Mouse (Mus musculus): ENCODE measurements around the gene Cep41. TPM values are rescaled to one million over a fixed set of nuclear protein-coding genes. Genes with fewer than 3 reads are reported as not detected.

Cep41 gene
- polyA plus RNA-seq, 1 experiment from 2014 or later = 12.5 TPM

DNA sequence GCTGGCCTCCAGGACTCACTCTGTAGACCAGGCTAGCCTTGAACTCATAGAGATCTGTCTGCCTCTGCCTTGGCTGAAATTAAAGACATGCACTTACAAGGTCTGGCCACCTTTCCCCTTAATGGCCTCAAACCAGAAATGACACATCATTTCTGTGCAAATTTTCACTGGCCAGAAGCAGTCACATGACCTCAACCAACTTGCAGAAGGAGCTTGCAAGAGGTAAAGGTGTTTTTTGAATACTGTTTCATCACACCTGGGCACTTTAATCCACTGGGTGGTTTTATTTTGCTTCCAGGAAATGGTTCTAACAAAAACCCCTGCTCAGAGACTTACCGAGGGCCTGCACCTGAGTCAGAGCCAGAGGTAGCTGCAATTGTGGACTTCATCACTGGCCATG is 63.6 kb downstream of the Cep41 start:
- H3K4me1 ChIP-seq = peaks cover 20% of the 10 kb centered on the region
- no peak overlapping the region for H3K27ac ChIP-seq
- 77% methylated on average over 1 of the region's 1 CpGs for WGBS

DNA sequence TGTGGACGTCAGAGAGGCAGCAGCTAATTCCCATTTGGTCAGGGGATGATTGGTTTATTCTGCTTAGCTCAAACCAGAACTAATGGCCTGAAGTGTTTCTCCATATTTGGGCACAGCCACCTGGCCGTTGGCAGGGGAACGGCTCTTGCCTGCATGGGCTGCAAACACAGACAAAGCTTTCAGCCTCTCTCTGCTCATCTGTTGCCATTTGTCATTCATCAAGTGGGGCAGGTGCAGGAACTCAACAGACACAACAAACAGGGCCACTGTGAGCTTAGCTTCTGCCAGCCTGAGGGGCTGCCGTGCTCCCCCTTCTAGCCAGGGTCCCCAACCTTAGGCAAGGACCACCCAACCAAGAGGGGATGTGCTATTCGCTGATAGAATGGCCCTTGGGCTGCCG is 65.4 kb downstream of the Cep41 start:
- 55% methylated on average over 6 of the region's 6 CpGs for WGBS
- Histone ChIP-seq H3K4me1 (peaks cover 32% of the 10 kb centered on the region), H3K27me3 (ENCODE audit: insufficient read depth, poor library complexity, severe bottlenecking) (no peaks in the 10 kb centered on the region), H3K9me3 (no peaks in the 10 kb centered on the region), H3K4me3 (no peak overlapping the region), H3K36me3 (no peaks in the 10 kb centered on the region), H3K27ac (peak overlapping the region; percentile 72)
- no peak for DNase-seq (ENCODE audit: low spot score)

More for the DNA sequence above, 63.6 kb downstream of the Cep41 start:
- no peaks in the 10 kb centered on the region for H3K27me3 ChIP-seq (ENCODE audit: insufficient read depth, poor library complexity, severe bottlenecking)
- no peak for DNase-seq (ENCODE audit: low spot score)
- no peak overlapping the region for H3K4me3 ChIP-seq
- H3K36me3 ChIP-seq = no peaks in the 10 kb centered on the region
- H3K9me3 ChIP-seq = no peaks in the 10 kb centered on the region

DNA sequence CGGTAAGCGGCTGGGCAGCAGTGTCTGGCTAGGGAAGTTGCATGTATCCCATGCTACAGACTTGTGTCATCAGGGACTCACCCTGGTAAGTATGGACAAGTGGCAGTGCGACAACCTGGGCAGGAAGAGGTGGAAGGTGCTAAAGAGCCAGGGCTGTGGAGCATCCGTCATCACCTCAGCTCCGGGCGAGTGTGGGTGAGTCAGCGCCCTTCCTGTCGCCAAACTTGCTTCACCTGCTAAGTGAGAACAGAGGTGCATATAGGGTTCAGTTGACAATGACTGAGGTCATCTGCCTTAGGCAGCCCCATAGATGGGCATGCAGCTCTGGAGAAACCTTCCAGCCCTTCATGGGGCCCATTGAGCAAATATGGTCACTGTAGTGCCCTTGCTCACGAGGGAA is 68.8 kb downstream of the Cep41 start:
- Histone ChIP-seq H3K27me3 (ENCODE audit: insufficient read depth, poor library complexity, severe bottlenecking) (no peaks in the 10 kb centered on the region), H3K4me1 (peaks cover 60% of the 10 kb centered on the region), H3K4me3 (no peak overlapping the region), H3K9me3 (no peaks in the 10 kb centered on the region), H3K36me3 (no peaks in the 10 kb centered on the region), H3K27ac (peak overlapping the region; percentile 89)
- WGBS = 49% methylated on average over 9 of the region's 9 CpGs
- DNase-seq (ENCODE audit: low spot score) = peak; percentile 91

DNA sequence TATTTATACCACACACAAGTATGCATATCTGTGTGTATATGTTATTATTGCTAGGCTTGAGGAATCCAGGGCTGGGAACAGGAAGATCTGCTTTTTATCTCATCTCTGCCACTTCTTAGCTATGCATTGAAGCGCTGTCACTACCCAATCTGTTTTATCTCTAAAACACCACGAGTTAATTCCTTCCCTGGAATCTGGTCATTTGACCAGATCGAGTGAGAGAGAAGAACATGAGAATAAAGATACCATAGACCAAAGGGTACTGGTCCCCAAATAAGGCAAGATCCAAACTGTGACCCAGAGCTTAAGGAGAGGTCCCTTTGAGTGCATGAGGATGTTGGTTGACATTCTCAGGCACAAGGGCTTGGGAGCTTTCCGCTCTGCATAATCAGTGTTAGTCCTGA is 71.6 kb downstream of the Cep41 start:
- Histone ChIP-seq H3K27me3 (ENCODE audit: insufficient read depth, poor library complexity, severe bottlenecking) (no peaks in the 10 kb centered on the region), H3K4me3 (peak overlapping the region; percentile 3; the same call in 1 of the 2 replicates), H3K4me1 (peaks cover 77% of the 10 kb centered on the region), H3K36me3 (no peaks in the 10 kb centered on the region), H3K27ac (peak overlapping the region; percentile 89), H3K9me3 (no peaks in the 10 kb centered on the region)
- peak; percentile 85 for DNase-seq (ENCODE audit: low spot score)
- WGBS = 13% methylated on average over 4 of the region's 4 CpGs

DNA sequence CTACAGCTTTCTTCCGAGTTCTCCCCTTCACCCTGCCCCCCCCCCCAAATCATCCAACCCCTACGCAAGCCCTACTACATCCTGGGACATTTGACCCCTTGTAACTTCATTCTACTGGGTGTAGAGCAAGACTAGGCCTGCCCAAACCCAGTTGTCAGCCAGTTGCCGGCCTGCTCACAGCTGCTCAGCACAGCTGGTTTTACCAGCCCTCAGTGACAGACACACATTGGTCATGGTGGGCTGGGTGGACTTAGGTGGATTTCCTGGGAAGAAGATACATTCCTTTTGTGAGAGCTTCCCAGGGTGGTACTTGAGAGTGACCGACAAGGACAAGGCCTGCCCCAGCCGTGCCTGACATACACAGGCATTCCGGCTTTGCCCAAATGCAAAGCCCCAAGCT is 72.6 kb downstream of the Cep41 start:
- no peaks in the 10 kb centered on the region for H3K36me3 ChIP-seq

DNA sequence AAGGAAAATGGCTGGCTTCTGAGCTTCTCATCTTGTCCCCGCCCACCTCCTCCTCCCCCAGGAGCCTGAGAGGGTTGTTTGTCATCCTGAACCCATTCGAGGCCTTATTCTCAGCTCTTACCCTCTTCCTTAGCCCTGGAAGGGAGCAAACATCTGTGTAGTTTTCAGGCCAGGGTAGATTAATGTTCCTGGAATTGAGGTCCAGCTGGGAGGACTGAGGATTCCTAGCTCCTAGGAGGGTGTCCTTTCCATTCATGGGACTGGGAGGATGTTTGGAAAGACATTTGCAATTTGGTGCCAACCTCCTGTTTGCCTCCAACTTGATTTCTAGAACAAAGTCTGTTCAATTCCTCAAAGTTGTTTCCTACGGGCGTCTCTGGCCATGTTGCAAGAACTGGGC is 73.0 kb downstream of the Cep41 start:
- DNase-seq (ENCODE audit: low spot score) = no peak
- Histone ChIP-seq H3K9me3 (no peaks in the 10 kb centered on the region), H3K27me3 (ENCODE audit: insufficient read depth, poor library complexity, severe bottlenecking) (no peaks in the 10 kb centered on the region), H3K4me3 (no peak overlapping the region), H3K4me1 (peaks cover 91% of the 10 kb centered on the region), H3K27ac (peak overlapping the region; percentile 89), H3K36me3 (no peaks in the 10 kb centered on the region)
- 77% methylated on average over 4 of the region's 4 CpGs for WGBS

More for the DNA sequence above, 72.6 kb downstream of the Cep41 start:
- Histone ChIP-seq H3K4me3 (no peak overlapping the region), H3K9me3 (no peaks in the 10 kb centered on the region), H3K27ac (peak overlapping the region; percentile 89), H3K27me3 (ENCODE audit: insufficient read depth, poor library complexity, severe bottlenecking) (no peaks in the 10 kb centered on the region), H3K4me1 (peaks cover 87% of the 10 kb centered on the region)
- no peak for DNase-seq (ENCODE audit: low spot score)
- 70% methylated on average over 6 of the region's 6 CpGs for WGBS

DNA sequence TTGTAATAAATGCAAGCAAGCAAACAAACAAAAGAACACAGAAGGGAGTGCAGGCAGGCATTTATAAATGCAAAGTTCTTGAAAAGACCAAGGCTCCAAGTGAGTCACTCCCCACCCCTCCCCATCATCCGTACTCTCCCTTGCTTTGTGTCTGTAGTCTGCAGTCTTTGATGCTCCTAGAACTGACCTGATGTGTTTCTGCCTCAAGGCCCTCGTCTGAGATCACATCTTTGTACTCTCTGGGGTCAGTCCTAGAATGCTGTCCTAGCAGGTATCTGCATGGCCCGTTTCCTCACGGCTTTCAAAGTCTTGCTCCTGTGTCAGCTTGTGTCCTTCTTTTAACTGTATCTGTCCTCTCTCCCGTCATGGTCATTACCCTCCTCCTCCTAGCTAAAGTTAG is 73.9 kb downstream of the Cep41 start:
- no peaks in the 10 kb centered on the region for H3K27me3 ChIP-seq (ENCODE audit: insufficient read depth, poor library complexity, severe bottlenecking)
- no peak for DNase-seq (ENCODE audit: low spot score)
- H3K4me3 ChIP-seq = no peak overlapping the region
- peak overlapping the region; percentile 89 for H3K27ac ChIP-seq
- H3K4me1 ChIP-seq = peaks cover 85% of the 10 kb centered on the region
- 78% methylated on average over 5 of the region's 5 CpGs for WGBS
- no peaks in the 10 kb centered on the region for H3K9me3 ChIP-seq
- H3K36me3 ChIP-seq = no peaks in the 10 kb centered on the region

DNA sequence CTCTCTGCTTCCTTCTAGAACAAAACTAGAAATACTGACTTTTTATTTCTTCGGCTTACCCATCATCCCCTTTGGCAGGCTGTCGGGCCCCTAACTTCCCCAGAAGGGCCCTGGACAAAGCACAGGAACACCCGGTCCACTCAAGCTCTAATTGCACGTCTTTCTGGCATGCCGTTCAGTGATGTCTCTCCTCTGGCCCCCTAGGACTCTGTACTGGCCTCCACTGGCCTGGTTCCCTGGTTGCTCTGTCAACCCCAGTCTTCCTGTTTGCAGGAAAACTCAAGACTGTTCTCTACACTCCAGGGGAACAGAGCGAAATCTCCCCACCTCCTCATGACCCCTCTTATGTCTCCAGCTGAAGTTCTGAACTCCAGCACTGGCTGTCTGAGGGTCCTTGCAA is 74.8 kb downstream of the Cep41 start:
- Histone ChIP-seq H3K9me3 (no peaks in the 10 kb centered on the region), H3K36me3 (no peaks in the 10 kb centered on the region), H3K27ac (peak overlapping the region; percentile 89), H3K4me3 (no peak overlapping the region), H3K27me3 (ENCODE audit: insufficient read depth, poor library complexity, severe bottlenecking) (no peaks in the 10 kb centered on the region), H3K4me1 (peaks cover 79% of the 10 kb centered on the region)
- 39% methylated on average over 6 of the region's 6 CpGs for WGBS
- DNase-seq (ENCODE audit: low spot score) = no peak

DNA sequence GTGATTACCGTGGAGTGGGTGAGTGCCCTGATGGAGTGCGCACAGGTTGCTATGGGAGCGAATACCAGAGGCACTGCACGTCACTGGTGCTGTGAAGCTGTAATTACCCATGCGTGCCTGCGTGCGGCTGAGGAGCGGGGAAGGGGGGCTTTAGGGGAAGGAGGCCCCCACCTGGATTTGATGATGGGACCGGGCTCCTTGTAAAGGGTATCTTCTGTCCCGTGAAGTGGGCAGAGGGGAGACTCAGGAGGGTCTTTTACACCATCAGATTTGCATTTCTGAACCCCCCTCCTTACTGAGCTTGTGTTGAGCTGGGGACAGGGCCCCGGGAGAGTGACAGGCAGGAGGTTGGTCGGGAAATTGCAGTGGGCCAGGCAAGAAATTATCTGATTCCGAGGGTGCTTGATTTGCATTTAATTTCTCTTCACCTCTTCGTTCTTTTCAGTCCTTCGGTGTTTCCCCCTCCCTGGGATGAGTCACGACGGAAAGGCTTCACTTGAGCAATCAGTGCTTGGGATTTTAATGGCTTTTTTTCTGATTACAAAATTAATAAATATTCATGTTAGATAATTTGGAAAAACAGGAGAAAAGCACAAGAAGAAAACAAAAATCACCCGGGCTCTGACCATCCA is 75.5 kb downstream of the Cep41 start:
- Histone ChIP-seq H3K36me3 (no peaks in the 10 kb centered on the region), H3K27me3 (ENCODE audit: insufficient read depth, poor library complexity, severe bottlenecking) (no peaks in the 10 kb centered on the region), H3K4me3 (peak overlapping the region; percentile 40), H3K9me3 (no peaks in the 10 kb centered on the region), H3K27ac (peak overlapping the region; percentile 89), H3K4me1 (peaks cover 73% of the 10 kb centered on the region)
- peak; percentile 87 for DNase-seq (ENCODE audit: low spot score)
- 9% methylated on average over 18 of the region's 18 CpGs for WGBS

DNA sequence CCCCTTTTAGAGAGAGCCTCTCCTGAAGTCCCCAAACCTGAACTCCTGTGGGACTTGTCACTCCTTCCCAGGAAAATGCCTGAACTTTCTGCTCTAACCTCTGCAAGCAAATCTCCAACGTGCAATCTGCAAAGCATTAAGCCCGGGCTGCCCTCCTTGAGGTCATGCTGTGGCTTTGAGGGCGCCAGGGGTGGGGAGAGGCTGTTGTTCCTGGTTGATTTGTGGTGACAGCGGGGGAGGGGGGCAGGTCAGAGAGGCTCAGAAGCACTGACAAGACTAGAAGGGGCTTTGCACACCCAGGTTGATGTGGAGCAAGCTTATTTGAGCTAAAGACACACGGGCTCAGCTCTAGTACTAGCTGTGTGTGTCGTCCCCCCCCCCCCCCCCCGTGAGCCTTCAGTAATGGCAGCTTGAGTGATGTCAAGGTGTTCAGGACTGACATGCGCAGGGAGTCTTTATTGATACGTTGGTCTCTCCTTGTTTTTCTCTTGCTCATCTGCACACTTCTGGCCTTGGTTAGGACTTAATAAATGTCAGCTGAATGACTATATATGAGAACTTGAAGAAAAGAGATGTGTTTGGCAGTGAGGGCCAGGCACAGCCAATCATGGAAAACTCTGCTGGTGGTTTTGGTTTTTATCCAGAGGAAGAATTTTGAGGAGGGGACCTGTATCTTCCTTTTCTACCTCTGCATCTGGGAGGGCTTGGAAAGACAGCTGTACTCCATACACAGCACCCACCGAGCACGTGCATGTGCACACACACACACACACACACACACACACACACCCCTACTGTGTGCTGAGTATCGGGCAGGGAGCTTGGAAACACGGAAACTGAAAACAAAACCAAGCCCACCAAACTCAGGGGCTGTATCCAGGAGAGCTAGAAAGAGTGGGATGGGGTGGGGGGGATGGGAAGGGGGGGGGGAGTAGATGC is 76.3 kb downstream of the Cep41 start:
- Histone ChIP-seq H3K4me3 (peak overlapping the region; percentile 40), H3K36me3 (no peaks in the 10 kb centered on the region), H3K27ac (peak overlapping the region; percentile 89), H3K9me3 (no peaks in the 10 kb centered on the region), H3K27me3 (ENCODE audit: insufficient read depth, poor library complexity, severe bottlenecking) (no peaks in the 10 kb centered on the region), H3K4me1 (peaks cover 70% of the 10 kb centered on the region)
- WGBS = 6% methylated on average over 13 of the region's 13 CpGs
- no peak for DNase-seq (ENCODE audit: low spot score)

DNA sequence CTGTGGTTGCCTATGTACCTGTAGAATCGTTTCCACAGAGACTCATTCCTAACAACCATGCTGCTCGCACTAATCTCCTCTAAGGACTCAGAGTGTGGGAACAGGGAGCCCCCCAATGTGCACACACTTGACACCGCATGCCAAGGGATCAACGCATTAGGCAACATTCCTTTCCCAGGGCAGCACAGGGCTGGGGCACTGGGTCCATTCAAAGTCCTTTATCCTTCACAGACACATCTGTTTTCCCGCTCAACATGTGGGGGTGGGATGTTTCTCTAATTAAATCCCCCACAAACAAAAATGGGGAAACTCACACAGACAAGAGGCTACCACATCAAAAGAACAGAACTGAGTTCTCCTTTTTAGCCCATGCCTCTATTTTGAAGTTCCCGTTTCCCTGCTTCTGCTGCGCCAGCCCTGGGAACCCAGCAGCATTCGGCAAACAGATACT is 77.0 kb downstream of the Cep41 start:
- Histone ChIP-seq H3K27ac (peak overlapping the region; percentile 89), H3K4me3 (peak overlapping the region; percentile 40), H3K27me3 (ENCODE audit: insufficient read depth, poor library complexity, severe bottlenecking) (no peaks in the 10 kb centered on the region), H3K36me3 (no peaks in the 10 kb centered on the region), H3K4me1 (peaks cover 62% of the 10 kb centered on the region), H3K9me3 (no peaks in the 10 kb centered on the region)
- 7% methylated on average over 8 of the region's 8 CpGs for WGBS
- no peak for DNase-seq (ENCODE audit: low spot score)

DNA sequence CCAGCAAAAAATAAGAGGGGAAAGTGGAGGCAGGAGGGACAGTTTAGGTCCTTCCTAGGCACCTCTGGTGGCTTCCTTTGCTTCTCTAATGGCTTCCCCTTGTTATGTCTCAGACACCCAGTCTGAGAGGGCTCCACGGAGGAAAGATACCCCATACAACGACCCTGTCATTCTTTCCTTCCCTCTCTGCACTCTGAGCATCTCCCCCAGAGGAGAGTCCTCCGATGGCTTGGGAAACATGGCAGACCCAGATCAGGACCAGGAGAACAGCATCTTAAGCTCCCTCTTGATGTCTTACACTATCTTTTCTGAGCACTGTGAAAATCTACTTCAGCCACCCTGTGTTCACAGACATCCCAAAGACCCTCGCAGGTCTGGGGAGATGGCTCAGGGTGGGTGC is 77.8 kb downstream of the Cep41 start:
- peak overlapping the region; percentile 12; the same call in 1 of the 2 replicates for H3K4me3 ChIP-seq
- no peaks in the 10 kb centered on the region for H3K36me3 ChIP-seq
- 19% methylated on average over 4 of the region's 4 CpGs for WGBS
- H3K4me1 ChIP-seq = peaks cover 58% of the 10 kb centered on the region
- H3K27ac ChIP-seq = peak overlapping the region; percentile 89
- H3K27me3 ChIP-seq (ENCODE audit: insufficient read depth, poor library complexity, severe bottlenecking) = no peaks in the 10 kb centered on the region
- no peak for DNase-seq (ENCODE audit: low spot score)
- H3K9me3 ChIP-seq = no peaks in the 10 kb centered on the region

DNA sequence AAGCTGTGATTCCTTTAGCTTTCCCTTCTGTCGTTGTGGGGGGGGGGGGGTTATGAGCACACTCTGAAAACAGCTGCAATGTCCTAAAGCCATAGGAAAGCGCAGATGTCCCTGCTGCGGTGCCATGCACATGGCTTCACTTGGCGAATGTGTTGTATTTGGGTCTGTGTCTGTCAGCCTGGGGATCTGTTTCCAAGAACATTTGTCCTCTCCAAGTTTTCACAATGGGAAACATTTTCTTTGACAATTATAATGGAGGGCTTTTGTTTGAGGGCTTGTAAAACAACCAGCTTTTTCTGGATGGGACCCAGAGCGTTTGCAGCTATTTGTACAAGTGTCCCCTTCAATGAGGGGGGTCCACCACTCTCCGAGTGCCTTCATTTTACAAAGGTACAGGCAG is 79.3 kb downstream of the Cep41 start:
- 84% methylated on average over 6 of the region's 6 CpGs for WGBS
- H3K4me3 ChIP-seq = no peak overlapping the region
- DNase-seq (ENCODE audit: low spot score) = no peak
- no peaks in the 10 kb centered on the region for H3K36me3 ChIP-seq
- no peaks in the 10 kb centered on the region for H3K9me3 ChIP-seq
- peak overlapping the region; percentile 89 for H3K27ac ChIP-seq
- peaks cover 46% of the 10 kb centered on the region for H3K4me1 ChIP-seq
- H3K27me3 ChIP-seq (ENCODE audit: insufficient read depth, poor library complexity, severe bottlenecking) = no peaks in the 10 kb centered on the region

Measured in heart, embryonic 10.5 days (tissue).